Mouse (Mus musculus) heart, embryonic 12.5 days (tissue): ENCODE results near the gene Ecm2. TPM values are rescaled to one million over a fixed set of nuclear protein-coding genes. Genes with fewer than 3 reads are reported as not detected.

ENCODE experiments used
- ATAC-seq: fragments of 200-750 bp; cut with Nextera tagmentation; 2 replicates; pipeline ENCODE4 v1.8.0; 2017; ENCODE audit warnings: moderate TSS enrichment, moderate library complexity; ENCODE audit not compliant: insufficient number of reproducible peaks, low FRiP score
- H3K27ac ChIP-seq: fragments of 300-500 bp; sonication (generic); 2 replicates; pipeline ENCODE4 v1.5.1; 2016; ENCODE audit warnings: mild to moderate bottlenecking, moderate library complexity; ENCODE audit not compliant: poor library complexity, severe bottlenecking
- H3K27me3 ChIP-seq: fragments of 300-500 bp; sonication (generic); replicated peaks from 2 replicates; pipeline ENCODE4 v1.6.1; 2016; ENCODE audit warnings: mild to moderate bottlenecking, moderate library complexity
- H3K36me3 ChIP-seq: fragments of 300-500 bp; sonication (generic); 2 replicates; pipeline ENCODE4 v1.6.1; 2016; ENCODE audit warnings: mild to moderate bottlenecking, moderate library complexity
- H3K4me1 ChIP-seq: fragments of 300-500 bp; sonication (generic); replicated peaks from 2 replicates; pipeline ENCODE4 v1.6.1; 2016; ENCODE audit warnings: mild to moderate bottlenecking
- H3K4me2 ChIP-seq: fragments of 300-500 bp; sonication (generic); 2 replicates; pipeline ENCODE4 v1.6.1; 2016; ENCODE audit warnings: mild to moderate bottlenecking, moderate library complexity
- H3K4me3 ChIP-seq: fragments of 300-500 bp; sonication (generic); 2 replicates; pipeline ENCODE4 v1.5.1; 2016; ENCODE audit warnings: mild to moderate bottlenecking
- H3K9ac ChIP-seq: fragments of 300-500 bp; sonication (generic); 2 replicates; pipeline ENCODE4 v1.6.1; 2016; ENCODE audit warnings: mild to moderate bottlenecking, moderate library complexity
- H3K9me3 ChIP-seq: fragments of 300-500 bp; sonication (generic); replicated peaks from 2 replicates; pipeline ENCODE4 v1.6.1; 2016; ENCODE audit warnings: mild to moderate bottlenecking, moderate library complexity
- WGBS: fragments of 180-500 bp; shearing (Covaris S2); methylation state at CpG from one replicate; pipeline ENCODE4 v1.1.7; 2016; 5-methylcytosine and 5-hydroxymethylcytosine counted together
- polyA plus RNA-seq: library from polyadenylated mRNA; unstranded; fragments of >200 nt; fragmentation: Nextera tagmentation; extraction: Ambion mirVana; gene quantifications from 2 replicates; pipeline ENCODE4 v1.2.1, GENCODE M21; 2016

The Ecm2 gene
- polyA plus RNA-seq, 1 experiment from 2014 or later = 2.0 TPM

GRCm38 (mm10) chr13:49471981-49472675, 32.5 kb upstream of the Ecm2 start:
- H3K9ac ChIP-seq = no peak overlapping the region
- no peaks in the 10 kb centered on the region for H3K36me3 ChIP-seq
- H3K27me3 ChIP-seq = no peaks in the 10 kb centered on the region
- no peaks in the 10 kb centered on the region for H3K9me3 ChIP-seq
- no peak overlapping the region for H3K27ac ChIP-seq
- no peak overlapping the region for H3K4me3 ChIP-seq
- 64% methylated on average over 4 of the region's 4 CpGs for WGBS
- no peak overlapping the region for H3K4me2 ChIP-seq
- no peak for ATAC-seq
- no peaks in the 10 kb centered on the region for H3K4me1 ChIP-seq

- Histone ChIP-seq H3K4me2 (no peak overlapping the region), H3K36me3 (no peaks in the 10 kb centered on the region), H3K9ac (no peak overlapping the region), H3K9me3 (no peaks in the 10 kb centered on the region), H3K4me1 (0 out of 2 replicates have a peak, but pooled peaks cover 4% of the 10 kb centered on the region), H3K27me3 (no peaks in the 10 kb centered on the region), H3K4me3 (no peak overlapping the region), H3K27ac (no peak overlapping the region)
- ATAC-seq = no peak
- WGBS = 89% methylated on average over 6 of the region's 6 CpGs
Observed at GRCm38 (mm10) chr13:49472676-49473005, 32.0 kb upstream of the Ecm2 start.

GRCm38 (mm10) chr13:49477887-49478286, 26.7 kb upstream of the Ecm2 start:
- H3K4me3 ChIP-seq = no peak overlapping the region
- H3K9ac ChIP-seq = no peak overlapping the region
- H3K36me3 ChIP-seq = no peaks in the 10 kb centered on the region
- WGBS = 80% methylated on average over 3 of the region's 3 CpGs
- H3K9me3 ChIP-seq = no peaks in the 10 kb centered on the region
- H3K4me2 ChIP-seq = no peak overlapping the region
- H3K27me3 ChIP-seq = no peaks in the 10 kb centered on the region
- no peak for ATAC-seq
- peaks cover 8% of the 10 kb centered on the region for H3K4me1 ChIP-seq
- no peak overlapping the region for H3K27ac ChIP-seq

- H3K27me3 ChIP-seq = no peaks in the 10 kb centered on the region
- no peak overlapping the region for H3K4me3 ChIP-seq
- no peak overlapping the region for H3K27ac ChIP-seq
- peaks cover 8% of the 10 kb centered on the region for H3K4me1 ChIP-seq
- no peaks in the 10 kb centered on the region for H3K9me3 ChIP-seq
- ATAC-seq = no peak
- no peaks in the 10 kb centered on the region for H3K36me3 ChIP-seq
- WGBS = 87% methylated on average over 6 of the region's 6 CpGs
- H3K9ac ChIP-seq = no peak overlapping the region
- no peak overlapping the region for H3K4me2 ChIP-seq
Observed at GRCm38 (mm10) chr13:49478851-49479374, 25.7 kb upstream of the Ecm2 start.

- Histone ChIP-seq H3K27me3 (no peaks in the 10 kb centered on the region), H3K4me3 (no peak overlapping the region), H3K4me1 (peaks cover 8% of the 10 kb centered on the region), H3K9me3 (no peaks in the 10 kb centered on the region), H3K9ac (no peak overlapping the region), H3K4me2 (no peak overlapping the region), H3K27ac (no peak overlapping the region), H3K36me3 (no peaks in the 10 kb centered on the region)
- 83% methylated on average over 4 of the region's 4 CpGs for WGBS
- ATAC-seq = no peak
Observed at GRCm38 (mm10) chr13:49479399-49479798, 25.2 kb upstream of the Ecm2 start.

- no peak overlapping the region for H3K9ac ChIP-seq
- H3K27ac ChIP-seq = no peak overlapping the region
- H3K36me3 ChIP-seq = no peaks in the 10 kb centered on the region
- H3K9me3 ChIP-seq = no peaks in the 10 kb centered on the region
- H3K4me1 ChIP-seq = peaks cover 8% of the 10 kb centered on the region
- no peaks in the 10 kb centered on the region for H3K27me3 ChIP-seq
- H3K4me2 ChIP-seq = no peak overlapping the region
- ATAC-seq = peak; percentile 82; the same call in 1 of the 2 replicates
- 53% methylated on average over 2 of the region's 2 CpGs for WGBS
- H3K4me3 ChIP-seq = no peak overlapping the region
Observed at GRCm38 (mm10) chr13:49480057-49480456, 24.6 kb upstream of the Ecm2 start.

- Histone ChIP-seq H3K9ac (no peak overlapping the region), H3K36me3 (no peaks in the 10 kb centered on the region), H3K4me2 (no peak overlapping the region), H3K4me1 (peaks cover 8% of the 10 kb centered on the region), H3K27ac (peak overlapping the region; percentile 76), H3K9me3 (no peaks in the 10 kb centered on the region), H3K27me3 (no peaks in the 10 kb centered on the region), H3K4me3 (no peak overlapping the region)
- 57% methylated on average over 5 of the region's 5 CpGs for WGBS
- no peak for ATAC-seq
Observed at GRCm38 (mm10) chr13:49480551-49480950, 24.1 kb upstream of the Ecm2 start.

GRCm38 (mm10) chr13:49485388-49485787, 19.2 kb upstream of the Ecm2 start:
- H3K27ac ChIP-seq = no peak overlapping the region
- 93% methylated on average over 5 of the region's 5 CpGs for WGBS
- ATAC-seq = no peak

GRCm38 (mm10) chr13:49492376-49493368, 11.9 kb upstream of the Ecm2 start, which contains the start of gene Tes3-ps:
Gene Tes3-ps, plus strand, starts transcription at chr13:49493318.
- H3K27ac ChIP-seq = peak within 1 kb of the TSS; percentile 53
- ATAC-seq = no peak
- no peak within 1 kb of the TSS for H3K4me3 ChIP-seq
- H3K4me1 ChIP-seq = peaks cover 14% of the 10 kb centered on the region
- 43% methylated on average over 6 of the region's 6 CpGs for WGBS
- H3K9ac ChIP-seq = no peak within 1 kb of the TSS
- H3K36me3 ChIP-seq = no peaks in the 10 kb centered on the region
- no peaks in the 10 kb centered on the region for H3K9me3 ChIP-seq
- H3K27me3 ChIP-seq = no peaks in the 10 kb centered on the region
- H3K4me2 ChIP-seq = no peak within 1 kb of the TSS; the same call in 1 of the 2 replicates

More at GRCm38 (mm10) chr13:49485388-49485787, 19.2 kb upstream of the Ecm2 start:
- H3K27me3 ChIP-seq = no peaks in the 10 kb centered on the region
- no peaks in the 10 kb centered on the region for H3K36me3 ChIP-seq
- no peaks in the 10 kb centered on the region for H3K9me3 ChIP-seq
- no peak overlapping the region for H3K9ac ChIP-seq
- H3K4me1 ChIP-seq = peaks cover 2% of the 10 kb centered on the region
- H3K4me3 ChIP-seq = no peak overlapping the region
- no peak overlapping the region for H3K4me2 ChIP-seq

GRCm38 (mm10) chr13:49505776-49506175, 1.2 kb downstream of the Ecm2 start:
- Histone ChIP-seq H3K4me3 (no peak overlapping the region), H3K9me3 (no peaks in the 10 kb centered on the region), H3K36me3 (no peaks in the 10 kb centered on the region), H3K27me3 (no peaks in the 10 kb centered on the region), H3K4me2 (no peak overlapping the region), H3K9ac (no peak overlapping the region), H3K27ac (no peak overlapping the region), H3K4me1 (0 out of 2 replicates have a peak, but pooled peaks cover 4% of the 10 kb centered on the region)
- 74% methylated on average over 4 of the region's 4 CpGs for WGBS
- ATAC-seq = no peak

GRCm38 (mm10) chr13:49507176-49507575, 2.6 kb downstream of the Ecm2 start:
- no peaks in the 10 kb centered on the region for H3K36me3 ChIP-seq
- H3K4me1 ChIP-seq = 0 out of 2 replicates have a peak, but pooled peaks cover 4% of the 10 kb centered on the region
- no peak overlapping the region for H3K9ac ChIP-seq
- H3K4me2 ChIP-seq = no peak overlapping the region
- no peak overlapping the region for H3K4me3 ChIP-seq
- no peak overlapping the region for H3K27ac ChIP-seq
- no peaks in the 10 kb centered on the region for H3K9me3 ChIP-seq
- ATAC-seq = no peak
- WGBS = 40% methylated on average over 3 of the region's 3 CpGs
- no peaks in the 10 kb centered on the region for H3K27me3 ChIP-seq
